Mouse (Mus musculus) thymus, postnatal 0 days (tissue): Measurements from ENCODE around the gene Map9. TPM values are rescaled to one million over a fixed set of nuclear protein-coding genes. Genes with fewer than 3 reads are reported as not detected.
"Not testable (repeated sequence)": the region's sequence is repeated elsewhere in the genome, so short reads cannot be mapped to it uniquely, and the experiment has no call there.

Experiments used
- DNase-seq: peaks from one replicate; pipeline ENCODE4 v3.0.0-alpha.2; 2015; ENCODE audit warnings: low spot score
- polyA plus RNA-seq: library from polyadenylated mRNA; unstranded; fragments of >200 nt; fragmentation: Nextera tagmentation; extraction: Ambion mirVana; gene quantifications from 2 replicates; pipeline ENCODE4 v1.2.1, GENCODE M21; 2015

Gene Map9
- polyA plus RNA-seq, 1 experiment from 2014 or later = 2.5 TPM

GRCm38 (mm10) chr3:82407432-82407831, 49.6 kb downstream of the Map9 start:
- DNase-seq = no peak

GRCm38 (mm10) chr3:82412397-82412796, 54.6 kb downstream of the Map9 start:
- DNase-seq = no peak

GRCm38 (mm10) chr3:82417958-82418357, 60.1 kb downstream of the Map9 start:
- no peak for DNase-seq

GRCm38 (mm10) chr3:82435351-82435750, 77.5 kb downstream of the Map9 start:
- no peak for DNase-seq

- no peak for DNase-seq
Measured at GRCm38 (mm10) chr3:82440976-82441375, 83.1 kb downstream of the Map9 start.

- not testable (repeated sequence) for DNase-seq
Measured at GRCm38 (mm10) chr3:82441601-82442000, 83.8 kb downstream of the Map9 start.

Other genes starting within 250 kb of the Map9 start
- gene Gucy1a1, start 212.3 kb upstream of the Map9 start, polyA plus RNA-seq = 2.8 and 2.9 TPM in 2 replicates
- 0.05 TPM in 1 of 2 replicates, not detected in the other for gene Npy2r, start 190.0 kb downstream of the Map9 start, polyA plus RNA-seq